Mouse (Mus musculus) cerebellum, adult 2 months (tissue): ENCODE measurements around the gene Nop56. TPM values are rescaled to one million over a fixed set of nuclear protein-coding genes. Genes with fewer than 3 reads are reported as not detected.

Experiments
- DNase-seq, 2 experiments: peaks; one replicate each; pipeline ENCODE4 v3.0.0; 2021
- H3K27ac ChIP-seq: fragments of 200-500 bp; 2 replicates; pipeline ENCODE4 v1.5.1; 2012; ENCODE audit warnings: low read length, control low read depth, inconsistent platforms; ENCODE audit not compliant: insufficient read depth
- H3K27me3 ChIP-seq: fragments of 200-500 bp; 2 replicates; pipeline ENCODE4 v1.6.1; 2012; ENCODE audit warnings: inconsistent platforms, mild to moderate bottlenecking, low read length, moderate library complexity; ENCODE audit not compliant: control insufficient read depth, insufficient read depth
- H3K4me1 ChIP-seq: fragments of 200-500 bp; 2 replicates; pipeline ENCODE4 v1.6.1; 2011; ENCODE audit warnings: low read length; ENCODE audit not compliant: control insufficient read depth, insufficient read depth
- H3K4me3 ChIP-seq: fragments of 200-500 bp; replicated peaks from 2 replicates; pipeline ENCODE3; 2011; ENCODE audit warnings: mild to moderate bottlenecking, low read depth, low read length, control low read depth; ENCODE audit not compliant: insufficient read depth
- CTCF ChIP-seq: fragments of 200-500 bp; IDR thresholded peaks from 2 replicates; pipeline ENCODE4 v1.5.1; 2011; ENCODE audit warnings: low read depth, mild to moderate bottlenecking, control low read depth, low read length, moderate library complexity, borderline replicate concordance; ENCODE audit not compliant: insufficient read depth
- POLR2A ChIP-seq: fragments of 200-500 bp; IDR thresholded peaks from 2 replicates; pipeline ENCODE4 v1.6.1; 2011; ENCODE audit warnings: low read length, control low read depth, borderline replicate concordance; ENCODE audit not compliant: insufficient read depth
- WGBS: fragments of 180-500 bp; shearing (Covaris S2); methylation state at CpG from one replicate; pipeline ENCODE4 v1.1.7; 2018; 5-methylcytosine and 5-hydroxymethylcytosine counted together
- polyA plus RNA-seq: library from polyadenylated mRNA; depleted of rRNA; stranded (reverse); fragments of >200 nt; gene quantifications from 2 replicates; pipeline ENCODE4 v1.2.3, GENCODE M21; 2012

Gene Nop56
- polyA plus RNA-seq, 1 experiment: 145 TPM

DNA sequence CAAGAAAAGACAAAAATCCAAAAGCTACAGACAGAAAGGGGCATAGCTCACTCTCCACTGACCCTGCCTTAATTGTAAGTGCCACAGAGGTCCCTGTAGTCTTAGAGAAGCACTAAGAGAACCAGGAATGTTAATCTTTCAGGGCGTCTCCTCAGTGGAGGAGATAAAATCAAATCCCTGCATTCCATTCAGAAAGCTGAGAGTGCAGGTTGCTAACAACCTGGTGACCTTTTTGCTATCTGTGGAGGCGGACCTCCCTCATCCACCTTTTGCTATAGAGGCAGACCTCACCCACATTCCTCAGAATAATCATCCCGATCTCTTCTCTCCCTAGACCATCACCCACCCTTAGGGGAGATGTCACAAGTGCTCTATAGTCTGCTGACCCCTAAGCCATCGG is 14.9 kb downstream of the Nop56 start:
- no peaks in the 10 kb centered on the region for H3K4me1 ChIP-seq
- H3K27me3 ChIP-seq: no peaks in the 10 kb centered on the region
- DNase-seq: no peak
- no peak for TF ChIP-seq POLR2A
- TF ChIP-seq CTCF: no peak
- H3K4me3 ChIP-seq: no peak overlapping the region
- 72% methylated on average over 4 of the region's 4 CpGs for WGBS
- H3K27ac ChIP-seq: no peak overlapping the region

DNA sequence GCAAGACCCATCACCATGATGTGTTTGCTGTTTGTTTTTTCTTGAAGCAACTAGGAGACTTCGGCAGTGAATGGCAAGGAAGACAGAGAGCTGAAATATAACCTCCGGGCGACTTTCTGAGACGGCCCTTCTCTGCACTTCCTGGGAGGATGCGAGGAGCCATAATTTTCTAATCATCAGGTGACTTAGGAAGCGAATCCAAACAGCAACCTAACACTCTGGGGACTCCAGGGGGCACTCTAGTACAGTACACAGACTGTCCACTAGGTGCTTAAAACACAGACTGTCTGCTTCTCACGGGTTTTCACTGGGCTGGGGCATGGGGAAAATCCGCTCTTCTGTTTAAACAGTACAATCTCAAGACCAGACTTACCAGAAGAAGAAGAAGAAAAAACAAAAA is 17.2 kb downstream of the Nop56 start:
- Histone ChIP-seq H3K4me3 (no peak overlapping the region), H3K27ac (no peak overlapping the region), H3K27me3 (peaks cover 2% of the 10 kb centered on the region; the same call in 1 of the 2 replicates), H3K4me1 (no peaks in the 10 kb centered on the region)
- WGBS: 10% methylated on average over 8 of the region's 8 CpGs
- DNase-seq: peak; percentile 71 to 75
- TF ChIP-seq POLR2A: no peak
- TF ChIP-seq CTCF: peak; percentile 86

DNA sequence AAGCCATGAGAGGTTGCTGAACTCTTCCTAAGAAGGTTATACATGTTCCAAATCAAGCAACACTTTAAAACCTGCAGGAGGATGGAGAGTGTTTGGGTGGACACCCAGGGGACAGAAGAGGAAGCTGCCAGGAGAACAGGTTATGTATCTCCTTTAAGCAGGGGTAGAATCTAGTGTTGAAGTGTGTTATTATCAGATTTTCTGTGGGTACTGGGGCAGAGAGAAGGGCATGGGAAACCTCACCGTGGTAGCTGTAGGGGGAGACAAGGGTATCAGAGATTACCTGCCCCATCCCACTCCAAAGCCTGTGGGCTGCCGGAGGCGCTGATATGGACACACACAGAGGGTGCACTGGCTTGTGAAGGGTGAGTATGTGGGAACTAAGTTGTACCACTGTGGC is 18.8 kb downstream of the Nop56 start:
- TF ChIP-seq CTCF (no peak), POLR2A (no peak)
- DNase-seq: no peak
- Histone ChIP-seq H3K27me3 (peaks cover 2% of the 10 kb centered on the region; the same call in 1 of the 2 replicates), H3K4me3 (no peak overlapping the region), H3K27ac (no peak overlapping the region), H3K4me1 (no peaks in the 10 kb centered on the region)
- WGBS: 45% methylated on average over 3 of the region's 3 CpGs

DNA sequence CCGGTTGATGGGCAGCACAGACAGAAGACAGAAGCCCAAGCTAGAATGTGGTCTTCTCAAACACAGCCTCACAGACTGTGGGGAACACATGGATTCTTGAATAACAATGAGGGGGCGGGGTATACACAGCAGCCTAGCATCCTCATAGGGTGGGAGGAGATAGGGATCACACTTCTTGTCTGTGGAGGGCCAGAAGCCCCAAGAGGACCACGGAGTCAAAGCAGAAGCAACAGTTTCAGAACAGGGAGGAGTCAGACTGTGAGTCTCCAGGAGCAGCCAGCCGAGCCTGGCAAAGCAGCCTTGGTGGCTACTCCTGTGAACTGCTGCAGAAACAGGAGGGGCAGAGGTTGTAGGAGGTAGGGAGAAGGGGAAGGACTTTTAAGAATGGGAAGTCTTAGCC is 19.3 kb downstream of the Nop56 start:
- WGBS: 14% methylated on average over 4 of the region's 4 CpGs
- DNase-seq: no peak
- H3K4me1 ChIP-seq: no peaks in the 10 kb centered on the region
- TF ChIP-seq POLR2A (no peak), CTCF (no peak)
- no peak overlapping the region for H3K4me3 ChIP-seq
- peaks cover 2% of the 10 kb centered on the region; the same call in 1 of the 2 replicates for H3K27me3 ChIP-seq
- H3K27ac ChIP-seq: no peak overlapping the region

DNA sequence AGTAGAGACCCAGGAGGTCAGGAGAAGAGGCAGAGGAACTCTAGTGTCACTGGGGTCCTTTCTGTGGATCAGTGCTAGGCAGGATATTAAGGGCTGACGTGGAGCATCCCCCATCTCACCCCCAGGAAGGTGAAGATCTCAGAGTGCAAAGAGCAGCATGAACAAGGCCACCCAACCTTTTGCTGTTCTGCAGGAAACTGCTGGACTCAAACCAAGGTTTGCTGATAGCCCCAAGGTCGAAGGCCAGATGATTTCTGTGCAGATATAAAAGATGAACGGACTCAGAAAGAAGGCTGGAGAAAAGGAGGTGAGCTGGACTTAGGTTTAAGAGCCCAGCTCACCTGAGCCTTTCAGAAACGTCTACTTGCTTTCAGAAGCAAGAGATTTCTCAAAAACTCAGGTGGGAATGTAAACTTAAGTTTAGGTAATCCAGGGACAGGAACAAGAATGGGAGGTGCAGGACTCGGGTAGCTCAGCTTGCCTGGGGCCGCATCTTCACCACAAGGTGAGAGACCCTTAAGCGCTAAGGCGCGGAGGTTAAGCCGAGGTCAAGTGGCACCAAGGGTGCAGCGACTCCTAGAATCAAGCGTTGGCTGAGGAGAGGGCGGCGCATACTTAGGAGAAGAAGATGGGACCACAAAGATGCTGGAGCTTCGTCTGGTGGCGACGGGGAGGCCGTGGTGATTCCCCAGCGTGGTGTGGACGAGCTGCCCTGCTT is 20.1 kb downstream of the Nop56 start:
- Histone ChIP-seq H3K27ac (no peak overlapping the region), H3K27me3 (peaks cover 2% of the 10 kb centered on the region; the same call in 1 of the 2 replicates), H3K4me3 (peak overlapping the region; percentile 42), H3K4me1 (no peaks in the 10 kb centered on the region)
- TF ChIP-seq POLR2A (no peak), CTCF (no peak)
- 18% methylated on average over 20 of the region's 20 CpGs for WGBS
- no peak for DNase-seq

DNA sequence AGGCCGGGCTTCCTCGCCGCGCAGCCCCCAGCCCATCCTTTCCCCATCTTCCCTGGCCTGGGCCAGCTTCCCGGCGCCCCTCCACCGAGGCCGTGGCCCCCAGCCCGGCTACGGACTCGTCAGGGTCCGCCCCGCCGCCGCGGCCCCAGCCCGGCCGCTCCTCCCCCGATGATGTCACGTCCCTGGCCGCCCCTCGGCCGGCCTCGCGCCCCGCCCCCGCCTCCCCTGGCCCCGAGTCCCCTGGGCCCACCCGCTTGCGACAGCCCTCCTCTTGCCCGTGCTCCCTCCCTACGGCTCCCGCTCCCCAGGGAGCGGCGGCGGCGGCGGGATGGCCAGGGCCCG is 20.7 kb downstream of the Nop56 start, which contains the start of gene Ebf4:
TSS of gene Ebf4 (plus strand) at position 234 of the 342 bp plus-strand sequence.
- under 1% methylated on average over 37 of the region's 39 CpGs for WGBS
- Histone ChIP-seq H3K27me3 (peaks cover 2% of the 10 kb centered on the region; the same call in 1 of the 2 replicates), H3K27ac (no peak within 1 kb of the TSS), H3K4me1 (no peaks in the 10 kb centered on the region), H3K4me3 (peak within 1 kb of the TSS; percentile 46)
- no peak for TF ChIP-seq CTCF
- no peak for TF ChIP-seq POLR2A
- DNase-seq: peak; percentile 34 to 52

DNA sequence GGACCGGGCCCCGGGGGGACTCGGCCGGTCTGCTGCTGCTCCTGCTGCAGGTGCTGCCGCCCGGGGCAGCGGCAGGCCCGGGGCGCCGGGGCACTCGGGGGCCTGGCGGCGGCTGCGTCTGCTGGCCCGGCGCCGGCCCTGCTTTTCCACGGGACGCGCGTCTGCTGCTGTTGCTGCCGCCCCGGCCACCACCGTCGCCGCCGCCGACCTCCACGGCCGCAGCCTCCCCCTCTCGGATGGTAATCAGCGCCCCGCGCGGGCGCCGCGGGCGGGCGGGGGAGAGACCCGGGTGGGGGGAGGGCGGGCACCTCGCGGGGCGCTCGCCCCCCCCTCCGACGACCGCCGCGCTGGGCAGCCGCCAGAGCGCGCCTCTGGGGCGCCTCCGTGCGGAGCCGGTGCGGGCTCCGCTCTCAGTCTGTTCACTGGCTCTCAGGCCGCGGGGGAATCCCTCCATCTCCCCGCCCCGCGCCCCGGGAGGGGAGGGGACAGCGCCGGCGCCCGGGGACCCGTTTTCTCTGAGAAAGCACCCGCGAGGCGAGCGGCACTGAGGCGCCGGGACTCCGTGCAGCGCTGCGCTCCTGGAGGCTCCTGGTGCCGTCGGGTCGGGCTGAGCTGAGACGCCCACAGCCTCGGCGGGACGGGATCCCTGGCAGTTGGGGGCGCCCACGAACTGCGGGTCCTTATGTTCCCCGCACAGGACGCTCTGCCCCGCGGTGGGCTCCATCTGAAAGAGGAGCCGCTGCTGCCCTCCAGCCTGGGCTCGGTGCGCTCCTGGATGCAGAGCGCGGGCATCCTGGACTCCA is 21.3 kb downstream of the Nop56 start:
- under 1% methylated on average over 84 of the region's 99 CpGs for WGBS
- Histone ChIP-seq H3K27me3 (peaks cover 2% of the 10 kb centered on the region; the same call in 1 of the 2 replicates), H3K27ac (no peak overlapping the region), H3K4me3 (peak overlapping the region; percentile 46), H3K4me1 (no peaks in the 10 kb centered on the region)
- peak; percentile 43 to 51 for DNase-seq
- TF ChIP-seq CTCF (no peak), POLR2A (no peak)
